Mouse (Mus musculus) liver, adult (tissue): Measurements from ENCODE around the gene Plekhg2.

Experiments
- GATA4 ChIP-seq: IDR thresholded peaks from 2 replicates; pipeline ENCODE4 v1.6.1; 2014; ENCODE audit warnings: mild to moderate bottlenecking, low read length; ENCODE audit not compliant: insufficient replicate concordance

Gene Plekhg2

GRCm38 (mm10) chr7:28376011-28376771 is 3.8 kb upstream of the Plekhg2 start:
- peak; percentile 29; the same call in 1 of the 2 replicates for TF ChIP-seq GATA4

GRCm38 (mm10) chr7:28375176-28375921 is 3.0 kb upstream of the Plekhg2 start:
- TF ChIP-seq GATA4, result no peak

DNA sequence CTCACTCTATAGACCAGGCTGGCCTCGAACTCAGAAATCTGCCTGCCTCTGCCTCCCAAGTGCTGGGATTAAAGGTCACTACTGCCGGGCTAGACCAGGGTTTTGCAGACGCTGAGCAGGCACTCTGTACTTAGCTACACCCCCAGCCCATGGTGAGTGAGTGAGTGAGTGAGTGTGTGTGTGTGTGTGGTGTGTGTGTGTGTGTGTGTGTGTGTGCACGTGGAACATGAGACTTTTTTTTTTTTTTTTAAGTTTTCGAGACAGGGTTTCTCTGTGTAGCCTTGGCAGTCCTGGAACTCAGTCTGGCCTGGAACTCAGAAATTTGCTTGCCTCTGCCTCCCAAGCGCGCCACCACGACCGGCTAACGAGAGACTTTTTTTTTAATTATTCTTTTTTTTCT is 2.2 kb upstream of the Plekhg2 start:
- no peak for TF ChIP-seq GATA4

- TF ChIP-seq GATA4, result no peak
These were observed 1.6 kb upstream of the Plekhg2 start for GRCm38 (mm10) chr7:28373891-28374495.

GRCm38 (mm10) chr7:28373131-28373581 is 757 bp upstream of the Plekhg2 start:
- no peak for TF ChIP-seq GATA4

DNA sequence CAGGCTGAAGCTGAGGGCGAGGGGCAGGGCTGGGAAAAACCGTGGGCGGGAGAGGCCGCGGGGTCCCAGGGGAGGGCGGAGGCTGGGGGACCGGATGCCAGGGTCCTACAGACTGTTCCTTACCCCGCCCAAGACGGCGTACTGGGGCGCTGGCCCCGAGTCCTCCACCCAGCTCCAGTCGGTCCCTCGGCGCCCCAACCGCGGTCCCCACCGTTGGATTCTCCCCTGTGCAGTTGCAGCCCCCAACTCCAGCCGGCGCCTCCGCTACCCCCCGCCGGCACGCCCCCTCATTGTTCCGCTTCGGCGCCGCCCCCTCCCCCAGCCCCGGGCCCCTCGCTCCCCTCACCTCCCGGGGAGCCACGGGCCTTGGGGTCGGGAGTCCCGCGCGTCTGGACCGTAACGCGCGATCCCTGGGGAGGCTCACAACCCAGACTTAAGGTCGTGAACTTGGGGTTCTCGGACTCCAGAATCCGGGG is 847 bp downstream of the Plekhg2 start:
- TF ChIP-seq GATA4, result no peak

DNA sequence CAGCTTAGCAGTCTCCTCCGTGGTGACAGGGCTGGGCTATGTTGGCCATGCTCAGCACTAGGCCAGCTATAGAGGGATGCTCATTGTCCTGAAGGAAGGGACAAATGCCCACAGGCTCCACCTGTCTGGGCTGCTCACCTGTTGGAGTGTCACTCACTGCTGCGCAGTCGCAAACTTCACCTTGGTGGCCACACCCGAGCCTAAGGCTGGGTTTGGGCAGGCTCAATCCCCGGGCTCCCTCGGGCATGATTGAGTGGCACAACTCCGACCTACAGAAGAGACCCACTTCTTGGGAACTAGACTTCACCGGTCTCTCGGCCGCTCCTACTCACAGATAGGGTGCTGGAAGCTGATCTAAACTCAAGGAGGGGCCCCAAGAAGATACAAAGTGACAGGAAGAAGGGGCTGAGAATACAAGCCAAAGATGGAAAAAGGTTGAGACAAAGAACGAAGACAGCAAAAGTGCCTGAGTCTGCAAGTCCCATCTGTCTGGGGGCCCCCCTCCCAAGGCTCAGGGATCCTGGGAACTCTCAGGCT is 1.4 kb downstream of the Plekhg2 start:
- TF ChIP-seq GATA4, result no peak

DNA sequence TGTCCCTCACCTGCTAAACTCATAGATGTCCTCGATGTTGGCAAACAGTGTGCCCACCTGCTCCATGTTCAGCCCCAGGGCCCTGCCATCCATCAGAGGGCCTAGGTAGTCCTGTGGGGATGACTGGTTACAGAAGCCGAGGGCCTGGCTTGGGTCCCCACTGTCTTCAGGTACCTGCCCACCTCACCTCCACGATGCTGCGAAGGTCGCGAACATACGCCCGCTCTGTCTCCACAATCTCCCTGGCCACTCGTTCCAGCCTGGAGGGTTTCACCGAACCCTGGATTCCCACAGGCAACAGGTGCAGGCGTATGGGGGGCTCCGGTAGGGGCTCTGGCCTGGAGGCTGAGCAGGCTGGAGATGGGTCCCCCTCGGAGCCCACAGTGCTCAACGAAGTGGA is 2.3 kb downstream of the Plekhg2 start:
- TF ChIP-seq GATA4, result no peak

DNA sequence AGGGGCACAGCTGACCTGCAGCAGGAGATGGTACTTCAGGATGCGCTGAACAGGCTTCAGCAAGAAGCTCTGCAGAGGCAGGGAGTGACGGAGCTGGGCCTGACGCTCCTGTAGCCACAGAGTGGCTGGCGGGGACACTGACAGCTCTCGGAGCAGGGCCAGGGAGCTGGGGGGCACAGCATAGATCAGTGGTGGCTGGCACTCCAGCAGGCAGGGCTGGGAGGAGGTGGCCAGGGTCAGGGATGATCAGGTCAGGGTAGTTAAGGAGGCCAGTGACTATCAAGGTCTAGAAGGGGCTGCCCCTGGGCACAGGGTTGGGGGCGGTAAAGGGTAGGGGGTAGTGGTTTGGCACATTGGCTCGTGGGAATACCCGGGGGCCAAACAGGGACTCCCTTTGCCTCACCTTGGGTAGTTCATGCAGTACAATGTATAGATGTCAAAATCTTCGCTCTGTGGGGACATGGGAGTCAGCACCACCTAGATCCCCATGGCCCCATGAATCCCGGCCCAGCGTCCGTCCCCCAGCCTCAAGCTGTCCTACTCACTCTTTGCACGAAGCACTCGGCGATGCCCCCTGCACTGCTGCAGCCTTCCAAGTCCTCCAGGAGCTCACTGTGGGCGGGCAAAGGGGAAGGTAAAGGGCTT is 4.0 kb downstream of the Plekhg2 start:
- no peak for TF ChIP-seq GATA4

- no peak for TF ChIP-seq GATA4
These were observed 4.6 kb downstream of the Plekhg2 start for GRCm38 (mm10) chr7:28367663-28368275.

GRCm38 (mm10) chr7:28362441-28363060 is 9.8 kb downstream of the Plekhg2 start:
- no peak for TF ChIP-seq GATA4

DNA sequence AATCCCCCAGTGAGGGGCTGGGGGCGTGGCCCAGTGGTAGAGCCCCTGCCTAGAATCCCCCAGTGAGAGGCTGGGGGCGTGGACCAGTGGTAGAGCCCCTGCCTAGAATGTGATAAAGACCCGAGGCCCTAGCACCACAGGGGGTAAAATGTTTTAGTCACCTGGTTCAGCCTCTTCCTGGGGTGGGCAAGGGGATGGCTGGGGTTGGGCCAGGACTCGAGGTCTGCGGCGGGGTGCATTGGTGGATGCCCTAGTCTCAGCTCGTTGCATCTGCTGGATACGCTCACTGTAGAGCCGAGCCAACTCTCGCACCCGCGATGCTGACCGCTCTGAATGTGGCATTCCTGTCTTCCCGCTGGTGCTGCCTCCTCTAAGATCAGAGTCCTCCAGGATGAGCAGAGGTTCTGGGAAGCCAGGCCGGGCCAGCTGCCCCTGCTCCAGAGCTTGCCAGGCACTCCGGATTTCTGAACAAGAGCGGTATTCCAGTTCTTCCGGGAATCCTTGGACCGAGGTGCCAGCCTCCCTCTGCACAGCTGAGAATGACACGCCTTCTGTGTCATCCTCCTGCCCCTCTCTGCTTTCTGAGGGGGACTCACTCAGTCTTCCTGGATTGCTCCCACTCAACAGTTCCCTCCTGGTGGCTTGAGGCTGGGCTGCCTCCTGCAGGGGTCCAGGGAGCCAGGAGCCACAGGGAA is 10.6 kb downstream of the Plekhg2 start:
- no peak for TF ChIP-seq GATA4

GRCm38 (mm10) chr7:28360291-28360690 is 12.1 kb downstream of the Plekhg2 start:
- TF ChIP-seq GATA4, result no peak

DNA sequence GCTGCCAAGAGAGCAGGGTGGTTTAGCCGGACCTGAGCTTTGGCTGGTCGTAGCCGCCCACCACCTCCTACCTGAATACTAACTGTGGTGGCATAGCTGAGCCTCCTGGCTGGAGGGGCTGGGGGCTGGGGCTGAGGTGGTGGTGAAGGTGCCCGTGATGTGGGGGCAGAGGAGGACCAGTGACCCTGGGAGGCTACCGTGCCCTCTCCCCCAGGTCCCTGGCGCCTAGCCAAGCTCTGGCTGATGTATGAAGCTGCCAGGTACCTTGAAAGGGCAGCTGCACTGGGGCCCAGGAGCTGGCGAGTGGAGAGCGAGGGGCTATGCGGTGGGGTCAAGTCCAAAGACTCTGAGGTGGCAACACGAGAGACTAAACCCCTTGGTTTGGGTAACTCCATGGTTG is 12.5 kb downstream of the Plekhg2 start:
- no peak for TF ChIP-seq GATA4
